Mouse (Mus musculus) MEL (cell line): ENCODE results near the gene Cyp2d11. TPM values are rescaled to one million over a fixed set of nuclear protein-coding genes. Genes with fewer than 3 reads are reported as not detected.

Experiments
- DNase-seq: peaks from one replicate; pipeline ENCODE4 v3.0.0; 2011; ENCODE audit warnings: low read depth, low spot score
- H3K27ac ChIP-seq: 2 replicates; pipeline ENCODE4 v1.5.1; 2012; ENCODE audit warnings: low read depth, mild to moderate bottlenecking, control low read depth, low read length, moderate library complexity; ENCODE audit not compliant: control insufficient read depth
- H3K27me3 ChIP-seq, 2 experiments: fragments of 150-350 bp in 1 of 2; sonication (generic) in 1 of 2; 2 replicates each; pipeline ENCODE4 v1.6.1; 2012; ENCODE audit warnings: low read length in 2 of 2, mild to moderate bottlenecking in 2 of 2, improper control_type of control experiment in 1 of 2, moderate library complexity in 1 of 2; ENCODE audit not compliant: insufficient read depth in 2 of 2, control insufficient read depth in 1 of 2
- H3K36me3 ChIP-seq, 2 experiments: 2 replicates each; pipeline ENCODE4 v1.6.1; 2012 to 2014; ENCODE audit warnings: low read length in 2 of 2, improper control_type of control experiment in 1 of 2, inconsistent platforms in 1 of 2, mild to moderate bottlenecking in 1 of 2; ENCODE audit not compliant: insufficient read depth in 2 of 2, control insufficient read depth in 1 of 2
- H3K4me1 ChIP-seq, 2 experiments: fragments of 150-350 bp in 1 of 2; sonication (generic) in 1 of 2; 2 replicates each; pipeline ENCODE4 v1.6.1; 2012; ENCODE audit warnings: low read length in 2 of 2, improper control_type of control experiment in 1 of 2, mild to moderate bottlenecking in 1 of 2; ENCODE audit not compliant: insufficient read depth in 2 of 2, control insufficient read depth in 1 of 2
- H3K4me3 ChIP-seq, 2 experiments: fragments of 150-350 bp in 1 of 2; sonication (generic) in 1 of 2; 2 replicates each; pipeline ENCODE4 v1.5.1; 2012; ENCODE audit warnings: low read depth in 2 of 2, low read length in 2 of 2, mild to moderate bottlenecking in 2 of 2, moderate library complexity in 2 of 2, control low read depth in 1 of 2, improper control_type of control experiment in 1 of 2; ENCODE audit not compliant: control insufficient read depth in 1 of 2, insufficient read depth in 1 of 2
- H3K79me2 ChIP-seq: 2 replicates; pipeline ENCODE4 v1.6.1; 2012; ENCODE audit warnings: mild to moderate bottlenecking, low read length, moderate library complexity; ENCODE audit not compliant: control insufficient read depth, poor library complexity, insufficient read depth
- H3K9ac ChIP-seq: 2 replicates; pipeline ENCODE4 v1.6.1; 2012; ENCODE audit warnings: low read depth, mild to moderate bottlenecking, control low read depth, low read length, moderate library complexity; ENCODE audit not compliant: control insufficient read depth, poor library complexity, severe bottlenecking
- H3K9me3 ChIP-seq: fragments of 150-350 bp; sonication (generic); replicated peaks from 2 replicates; pipeline ENCODE4 v1.6.1; 2012; ENCODE audit warnings: mild to moderate bottlenecking, low read length, improper control_type of control experiment, moderate library complexity; ENCODE audit not compliant: insufficient read depth
- CHD1 ChIP-seq: IDR thresholded peaks from 2 replicates; pipeline ENCODE4 v1.6.1; 2012; ENCODE audit warnings: low read depth, mild to moderate bottlenecking, inconsistent platforms, low read length, improper control_type of control experiment
- CHD2 ChIP-seq: IDR thresholded peaks from 2 replicates; pipeline ENCODE4 v1.6.1; 2011; ENCODE audit warnings: low read length, improper control_type of control experiment
- ELF1 ChIP-seq: IDR thresholded peaks from 2 replicates; pipeline ENCODE4 v1.6.1; 2014; ENCODE audit warnings: low read depth, mild to moderate bottlenecking, inconsistent platforms, low read length, improper control_type of control experiment, moderate library complexity
- EP300 ChIP-seq, 2 experiments: IDR thresholded peaks; 2 replicates each; pipeline ENCODE4 v1.6.1; 2011; ENCODE audit warnings: improper control_type of control experiment in 2 of 2, low read length in 2 of 2, low read depth in 1 of 2, mild to moderate bottlenecking in 1 of 2
- ETS1 ChIP-seq: IDR thresholded peaks from 2 replicates; pipeline ENCODE4 v1.6.1; 2012; ENCODE audit warnings: low read depth, mild to moderate bottlenecking, inconsistent platforms, low read length, improper control_type of control experiment, moderate library complexity
- HCFC1 ChIP-seq: IDR thresholded peaks from 2 replicates; pipeline ENCODE4 v1.6.1; 2012; ENCODE audit warnings: low read depth, mild to moderate bottlenecking, inconsistent platforms, low read length, improper control_type of control experiment, moderate library complexity
- MAFK ChIP-seq: IDR thresholded peaks from 2 replicates; pipeline ENCODE4 v1.6.1; 2011; ENCODE audit warnings: low read depth, mild to moderate bottlenecking, low read length, improper control_type of control experiment, borderline replicate concordance
- POLR2A ChIP-seq, 2 experiments: IDR thresholded peaks; 2 replicates each; pipeline ENCODE4 v1.6.1; 2011 to 2012; ENCODE audit warnings: low read length in 2 of 2, mild to moderate bottlenecking in 2 of 2, control low read depth in 1 of 2, improper control_type of control experiment in 1 of 2, low read depth in 1 of 2, moderate library complexity in 1 of 2; ENCODE audit not compliant: control insufficient read depth in 1 of 2, insufficient read depth in 1 of 2, poor library complexity in 1 of 2
- POLR2AphosphoS5 ChIP-seq: IDR thresholded peaks from 2 replicates; pipeline ENCODE4 v1.6.1; 2012; ENCODE audit warnings: low read depth, borderline replicate concordance, mild to moderate bottlenecking, inconsistent platforms, low read length, moderate library complexity, mixed read lengths
- USF2 ChIP-seq, 2 experiments: IDR thresholded peaks; 2 replicates each; pipeline ENCODE4 v1.6.1; 2011 to 2012; ENCODE audit warnings: improper control_type of control experiment in 2 of 2, low read length in 2 of 2, borderline replicate concordance in 1 of 2, inconsistent platforms in 1 of 2, low read depth in 1 of 2, mild to moderate bottlenecking in 1 of 2; ENCODE audit not compliant: insufficient read depth in 1 of 2
- ZC3H11A ChIP-seq: IDR thresholded peaks from 2 replicates; pipeline ENCODE4 v1.6.1; 2012; ENCODE audit warnings: low read depth, mild to moderate bottlenecking, inconsistent platforms, low read length, improper control_type of control experiment
- polyA plus RNA-seq, 2 experiments: library from polyadenylated mRNA; stranded (reverse) in 1 of 2; unstranded in 1 of 2; fragments of >175 nt in 1 of 2; fragments of >200 nt in 1 of 2; gene quantifications; 2 replicates each; pipeline versions ENCODE4 v1.2.1 to v1.2.4; 2012; ENCODE audit warnings: low replicate concordance in 2 of 2, low read depth in 1 of 2; ENCODE audit not compliant: insufficient read length in 2 of 2, insufficient read depth in 1 of 2, missing spikeins in 1 of 2
- total RNA-seq: library from RNA; depleted of rRNA; stranded (reverse); fragments of 300-350 nt; gene quantifications from 2 replicates; pipeline ENCODE4 v1.2.3, GENCODE M21; 2012

The Cyp2d11 gene
- total and polyA plus RNA-seq, 3 experiments: not detected

- TF ChIP-seq POLR2AphosphoS5 (peak; percentile 95; the same call in 1 of the 2 replicates), EP300 (IDR thresholded peaks at IDR 0.05; ENCODE audit: low read depth in 1 of 2, low read length in 2 of 2) (no peak)
Measured at GRCm38 (mm10) chr15:82345820-82346470, 47.9 kb downstream of the Cyp2d11 start (continued).

DNA sequence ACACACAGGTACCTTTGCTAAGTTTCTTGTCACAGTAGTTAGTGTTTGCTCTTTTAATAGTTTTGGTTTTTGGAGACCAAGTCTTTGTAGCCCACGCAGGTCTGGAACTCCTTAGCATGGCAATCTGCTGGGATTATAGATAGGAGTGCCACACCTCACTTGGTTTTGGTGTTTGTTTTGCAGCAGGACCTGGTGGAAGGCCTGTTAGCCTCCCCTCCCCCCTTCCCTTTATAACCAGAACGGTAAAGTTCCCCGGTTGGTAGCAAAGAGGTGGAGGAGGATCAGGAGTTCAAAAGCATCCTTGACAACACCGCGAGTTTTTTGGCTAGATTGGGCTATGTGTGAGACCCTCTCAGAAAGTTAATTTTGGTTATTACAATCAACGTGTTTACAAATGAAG lies 48.9 kb downstream of the Cyp2d11 start:
- peaks cover 12 to 52% of the 10 kb centered on the region in 2 experiments; a peak in 3 of 4 replicates for H3K4me1 ChIP-seq
- H3K36me3 ChIP-seq: peaks cover 0 to 47% of the 10 kb centered on the region in 2 experiments; a peak in 2 of 4 replicates
- no peak overlapping the region for H3K4me3 ChIP-seq
- no peaks in the 10 kb centered on the region for H3K9me3 ChIP-seq
- H3K79me2 ChIP-seq: peaks cover 45% of the 10 kb centered on the region
- no peaks in the 10 kb centered on the region for H3K27me3 ChIP-seq
- no peak overlapping the region for H3K9ac ChIP-seq
- DNase-seq: peak; percentile 18
- H3K27ac ChIP-seq: peak overlapping the region; percentile 44
- TF ChIP-seq ETS1 (no peak), CHD1 (no peak)

DNA sequence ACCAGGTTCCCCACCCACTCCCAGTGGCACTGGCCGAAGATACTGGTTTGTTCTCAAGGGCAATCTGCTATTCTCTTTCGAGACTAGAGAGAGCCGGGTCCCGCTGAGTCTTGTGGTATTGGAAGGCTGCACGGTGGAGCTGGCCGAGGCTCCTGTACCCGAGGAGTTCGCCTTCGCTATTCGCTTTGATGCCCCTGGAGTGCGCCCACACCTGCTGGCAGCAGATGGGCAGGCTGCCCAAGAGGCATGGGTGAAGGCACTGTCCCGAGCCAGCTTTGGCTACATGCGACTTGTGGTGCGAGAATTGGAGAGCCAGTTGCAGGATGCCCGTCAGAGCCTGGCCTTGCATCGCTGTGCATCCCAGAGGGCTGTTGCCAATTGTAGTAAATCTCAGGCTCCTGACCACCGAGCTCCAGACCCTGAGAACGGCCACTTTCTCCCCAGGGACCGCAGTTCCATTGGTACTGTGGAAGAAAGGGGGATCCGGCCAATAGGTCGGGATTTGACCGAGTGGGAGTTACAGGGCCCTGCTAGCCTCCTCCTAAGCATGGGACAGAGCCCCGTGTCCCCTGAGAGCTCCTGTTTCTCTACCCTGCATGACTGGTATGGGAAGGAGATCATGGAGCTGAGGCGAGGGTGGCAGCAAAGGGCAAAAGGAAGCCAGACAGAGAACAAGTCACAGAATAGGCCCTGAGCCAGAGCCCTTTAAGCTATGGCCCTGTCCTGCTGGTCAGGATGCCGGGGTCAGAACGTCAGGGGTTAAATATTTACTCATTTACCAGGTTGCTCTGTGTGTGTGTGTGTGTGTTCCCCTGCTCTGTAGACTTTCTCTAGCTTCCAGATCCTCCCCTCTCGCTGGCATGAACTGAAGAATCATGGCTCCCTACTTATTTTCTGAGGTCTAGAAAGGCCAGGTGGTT lies 50.2 kb downstream of the Cyp2d11 start:
- Histone ChIP-seq H3K4me3 (no peak overlapping the region), H3K27me3 (no peaks in the 10 kb centered on the region), H3K36me3 (peaks cover 0 to 48% of the 10 kb centered on the region in 2 experiments; a peak in 2 of 4 replicates), H3K4me1 (peaks cover 18 to 58% of the 10 kb centered on the region in 2 experiments), H3K27ac (peak overlapping the region; percentile 34), H3K9ac (peak overlapping the region; percentile 13; the same call in 1 of the 2 replicates), H3K9me3 (no peaks in the 10 kb centered on the region), H3K79me2 (peaks cover 45% of the 10 kb centered on the region)
- TF ChIP-seq HCFC1 (no peak), POLR2A (IDR thresholded peaks at IDR 0.05; ENCODE audit: control insufficient read depth in 1 of 2, insufficient read depth in 1 of 2, low read depth in 1 of 2, low read length in 2 of 2, poor library complexity in 1 of 2) (peak in 1 of 2 experiments; percentile 8; a peak in 1 of 4 replicates), ZC3H11A (no peak), CHD2 (no peak), ELF1 (no peak), MAFK (no peak), USF2 (IDR thresholded peaks at IDR 0.05; ENCODE audit: borderline replicate concordance in 1 of 2, insufficient read depth in 1 of 2, low read depth in 1 of 2, low read length in 2 of 2) (no peak)
- DNase-seq: no peak
